Mouse (Mus musculus): ENCODE results near the gene Flywch1. TPM values are rescaled to one million over a fixed set of nuclear protein-coding genes. Genes with fewer than 3 reads are reported as not detected.
"Not testable (repeated sequence)": the region's sequence is repeated elsewhere in the genome, so short reads cannot be mapped to it uniquely, and the experiment has no call there.

Gene Flywch1
- polyA plus RNA-seq, 1 experiment from 2014 or later, result 231 TPM

- Histone ChIP-seq H3K4me1 (replicated peaks) (peaks cover 22% of the 10 kb centered on the region), H3K27ac (replicated peaks) (no peak overlapping the region), H3K9me3 (no peaks in the 10 kb centered on the region), H3K9ac (no peak overlapping the region), H3K36me3 (peaks cover 6% of the 10 kb centered on the region; the same call in 1 of the 2 replicates), H3K27me3 (no peaks in the 10 kb centered on the region), H3K4me2 (peak overlapping the region; percentile 17; the same call in 1 of the 2 replicates), H3K4me3 (no peak overlapping the region)
- 7% methylated on average over 12 of the region's 12 CpGs for WGBS
- ATAC-seq (ENCODE audit: low read depth), result no peak
Observed at GRCm38 (mm10) chr17:23774090-23774489, 2.7 kb upstream of the Flywch1 start.

GRCm38 (mm10) chr17:23773676-23774075 lies 2.3 kb upstream of the Flywch1 start:
- no peak overlapping the region for H3K4me3 ChIP-seq

GRCm38 (mm10) chr17:23772219-23772556 lies 786 bp upstream of the Flywch1 start:
- H3K27ac ChIP-seq (replicated peaks), result peak overlapping the region; percentile 76

More at GRCm38 (mm10) chr17:23773676-23774075, 2.3 kb upstream of the Flywch1 start:
- H3K27me3 ChIP-seq, result no peaks in the 10 kb centered on the region
- H3K9me3 ChIP-seq, result no peaks in the 10 kb centered on the region
- H3K36me3 ChIP-seq, result peaks cover 8% of the 10 kb centered on the region
- 75% methylated on average over 6 of the region's 6 CpGs for WGBS
- peaks cover 26% of the 10 kb centered on the region for H3K4me1 ChIP-seq (replicated peaks)
- no peak overlapping the region for H3K27ac ChIP-seq (replicated peaks)
- no peak overlapping the region for H3K4me2 ChIP-seq
- ATAC-seq (ENCODE audit: low read depth), result no peak
- no peak overlapping the region for H3K9ac ChIP-seq

GRCm38 (mm10) chr17:23770896-23771283 lies 512 bp downstream of the Flywch1 start:
- peak overlapping the region; percentile 90 for H3K4me3 ChIP-seq
- H3K9ac ChIP-seq, result peak overlapping the region; percentile 98
- H3K4me1 ChIP-seq (replicated peaks), result peaks cover 26% of the 10 kb centered on the region
- H3K27ac ChIP-seq (replicated peaks), result peak overlapping the region; percentile 93
- peak; percentile 53; the same call in 1 of the 2 replicates for ATAC-seq (ENCODE audit: low read depth)
- H3K9me3 ChIP-seq, result no peaks in the 10 kb centered on the region
- WGBS, result 1% methylated on average over 19 of the region's 19 CpGs
- H3K4me2 ChIP-seq, result peak overlapping the region; percentile 63
- no peaks in the 10 kb centered on the region for H3K27me3 ChIP-seq
- H3K36me3 ChIP-seq, result peaks cover 12% of the 10 kb centered on the region

More at GRCm38 (mm10) chr17:23772219-23772556, 786 bp upstream of the Flywch1 start:
- Histone ChIP-seq H3K4me3 (peak overlapping the region; percentile 90), H3K36me3 (peaks cover 16% of the 10 kb centered on the region), H3K4me1 (replicated peaks) (peaks cover 26% of the 10 kb centered on the region), H3K9ac (peak overlapping the region; percentile 52), H3K4me2 (peak overlapping the region; percentile 63)
- not testable (repeated sequence) for ATAC-seq (ENCODE audit: low read depth); H3K27me3 ChIP-seq; H3K9me3 ChIP-seq
- WGBS, result 77% methylated on average over 2 of the region's 2 CpGs

- H3K9me3 ChIP-seq, result no peaks in the 10 kb centered on the region
- H3K27ac ChIP-seq (replicated peaks), result peak overlapping the region; percentile 93
- H3K4me3 ChIP-seq, result peak overlapping the region; percentile 90
- H3K9ac ChIP-seq, result peak overlapping the region; percentile 98
- 13% methylated on average over 2 of the region's 2 CpGs for WGBS
- peak overlapping the region; percentile 63 for H3K4me2 ChIP-seq
- H3K27me3 ChIP-seq, result no peaks in the 10 kb centered on the region
- H3K4me1 ChIP-seq (replicated peaks), result peaks cover 26% of the 10 kb centered on the region
- peaks cover 12% of the 10 kb centered on the region for H3K36me3 ChIP-seq
- no peak for ATAC-seq (ENCODE audit: low read depth)
Observed at GRCm38 (mm10) chr17:23770493-23770892, 909 bp downstream of the Flywch1 start.

GRCm38 (mm10) chr17:23762976-23763375 lies 8.4 kb downstream of the Flywch1 start:
- Histone ChIP-seq H3K27ac (replicated peaks) (no peak overlapping the region), H3K36me3 (peaks cover 64% of the 10 kb centered on the region), H3K4me3 (no peak overlapping the region), H3K9me3 (no peaks in the 10 kb centered on the region), H3K27me3 (no peaks in the 10 kb centered on the region), H3K4me2 (no peak overlapping the region), H3K9ac (no peak overlapping the region), H3K4me1 (replicated peaks) (no peaks in the 10 kb centered on the region)
- WGBS, result 78% methylated on average over 11 of the region's 11 CpGs
- no peak for ATAC-seq (ENCODE audit: low read depth)

GRCm38 (mm10) chr17:23761155-23761554 lies 10.2 kb downstream of the Flywch1 start:
- no peak overlapping the region for H3K4me3 ChIP-seq
- H3K27ac ChIP-seq (replicated peaks), result no peak overlapping the region
- H3K4me2 ChIP-seq, result no peak overlapping the region
- 96% methylated on average over 3 of the region's 3 CpGs for WGBS
- H3K36me3 ChIP-seq, result peaks cover 78% of the 10 kb centered on the region
- no peaks in the 10 kb centered on the region for H3K27me3 ChIP-seq
- no peaks in the 10 kb centered on the region for H3K9me3 ChIP-seq
- no peaks in the 10 kb centered on the region for H3K4me1 ChIP-seq (replicated peaks)
- no peak overlapping the region for H3K9ac ChIP-seq
- ATAC-seq (ENCODE audit: low read depth), result no peak

GRCm38 (mm10) chr17:23760231-23760630 lies 11.2 kb downstream of the Flywch1 start:
- 92% methylated on average over 9 of the region's 9 CpGs for WGBS
- no peaks in the 10 kb centered on the region for H3K27me3 ChIP-seq
- no peak for ATAC-seq (ENCODE audit: low read depth)
- H3K9ac ChIP-seq, result no peak overlapping the region
- H3K27ac ChIP-seq (replicated peaks), result no peak overlapping the region
- H3K4me1 ChIP-seq (replicated peaks), result no peaks in the 10 kb centered on the region
- no peak overlapping the region for H3K4me3 ChIP-seq
- no peaks in the 10 kb centered on the region for H3K9me3 ChIP-seq
- no peak overlapping the region for H3K4me2 ChIP-seq
- H3K36me3 ChIP-seq, result peaks cover 85% of the 10 kb centered on the region

- Histone ChIP-seq H3K4me1 (replicated peaks) (no peaks in the 10 kb centered on the region), H3K27me3 (no peaks in the 10 kb centered on the region), H3K4me3 (no peak overlapping the region), H3K9ac (no peak overlapping the region), H3K4me2 (no peak overlapping the region), H3K36me3 (peaks cover 92% of the 10 kb centered on the region), H3K9me3 (no peaks in the 10 kb centered on the region), H3K27ac (replicated peaks) (no peak overlapping the region)
- no peak for ATAC-seq (ENCODE audit: low read depth)
- 70% methylated on average over 8 of the region's 8 CpGs for WGBS
Observed at GRCm38 (mm10) chr17:23758801-23759200, 12.6 kb downstream of the Flywch1 start.

GRCm38 (mm10) chr17:23757581-23757980 lies 13.8 kb downstream of the Flywch1 start:
- no peaks in the 10 kb centered on the region for H3K9me3 ChIP-seq
- peaks cover 99% of the 10 kb centered on the region for H3K36me3 ChIP-seq
- no peaks in the 10 kb centered on the region for H3K4me1 ChIP-seq (replicated peaks)
- no peak overlapping the region for H3K4me3 ChIP-seq
- ATAC-seq (ENCODE audit: low read depth), result no peak
- no peaks in the 10 kb centered on the region for H3K27me3 ChIP-seq
- H3K27ac ChIP-seq (replicated peaks), result no peak overlapping the region
- H3K4me2 ChIP-seq, result no peak overlapping the region
- H3K9ac ChIP-seq, result no peak overlapping the region
- 96% methylated on average over 9 of the region's 9 CpGs for WGBS

- H3K9ac ChIP-seq, result no peak overlapping the region
- H3K4me3 ChIP-seq, result no peak overlapping the region
- no peak overlapping the region for H3K4me2 ChIP-seq
- 90% methylated on average over 13 of the region's 13 CpGs for WGBS
- ATAC-seq (ENCODE audit: low read depth), result no peak
- H3K27me3 ChIP-seq, result no peaks in the 10 kb centered on the region
- peaks cover 98% of the 10 kb centered on the region for H3K36me3 ChIP-seq
- no peak overlapping the region for H3K27ac ChIP-seq (replicated peaks)
- H3K9me3 ChIP-seq, result no peaks in the 10 kb centered on the region
- H3K4me1 ChIP-seq (replicated peaks), result no peaks in the 10 kb centered on the region
Observed at GRCm38 (mm10) chr17:23755689-23756088, 15.7 kb downstream of the Flywch1 start.

- Histone ChIP-seq H3K9ac (no peak overlapping the region), H3K4me1 (replicated peaks) (peaks cover 23% of the 10 kb centered on the region)
Observed at GRCm38 (mm10) chr17:23749400-23750191, 21.8 kb downstream of the Flywch1 start.

More at GRCm38 (mm10) chr17:23749400-23750191, 21.8 kb downstream of the Flywch1 start:
- Histone ChIP-seq H3K27ac (replicated peaks) (no peak overlapping the region), H3K27me3 (peaks cover 37% of the 10 kb centered on the region), H3K9me3 (no peaks in the 10 kb centered on the region), H3K36me3 (peaks cover 40% of the 10 kb centered on the region), H3K4me3 (no peak overlapping the region), H3K4me2 (no peak overlapping the region)
- WGBS, result 84% methylated on average over 11 of the region's 11 CpGs
- no peak for ATAC-seq (ENCODE audit: low read depth)

All from neural tube, embryonic 13.5 days (tissue).